Mouse (Mus musculus) forebrain, postnatal 0 days (tissue): ENCODE measurements at regions not wholly inside any gene's neighbourhood (a gene's known extent, or its start where the extent isn't known, plus 50 kb on each side); places are given as distances from the start of the nearest gene placed in this dataset.

Experiments used
- ATAC-seq: fragments of 200-750 bp; cut with Nextera tagmentation; 2 replicates; pipeline ENCODE4 v1.8.0; 2017; ENCODE audit warnings: mild to moderate bottlenecking, moderate library complexity
- DNase-seq: peaks from one replicate; pipeline ENCODE4 v3.0.0-alpha.2; 2015
- H3K27ac ChIP-seq: fragments of 300-500 bp; sonication (generic); 2 replicates; pipeline ENCODE4 v1.5.1; 2014; ENCODE audit warnings: low read depth, mild to moderate bottlenecking, antibody characterized with exemption, low read length, moderate library complexity, mixed read lengths
- H3K27me3 ChIP-seq: fragments of 300-500 bp; sonication (generic); 2 replicates; pipeline ENCODE4 v1.6.1; 2014; ENCODE audit warnings: mild to moderate bottlenecking, low read length, mixed read lengths; ENCODE audit not compliant: insufficient read depth
- H3K36me3 ChIP-seq: fragments of 300-500 bp; sonication (generic); 2 replicates; pipeline ENCODE4 v1.6.1; 2014; ENCODE audit warnings: mild to moderate bottlenecking, moderate library complexity; ENCODE audit not compliant: insufficient read depth
- H3K4me1 ChIP-seq: fragments of 300-500 bp; sonication (generic); 2 replicates; pipeline ENCODE4 v1.6.1; 2014; ENCODE audit warnings: antibody characterized with exemption; ENCODE audit not compliant: insufficient read depth
- H3K4me2 ChIP-seq: fragments of 300-500 bp; sonication (generic); 2 replicates; pipeline ENCODE4 v1.6.1; 2014; ENCODE audit warnings: low read depth, mild to moderate bottlenecking, moderate library complexity
- H3K4me3 ChIP-seq: fragments of 300-500 bp; sonication (generic); 2 replicates; pipeline ENCODE4 v1.5.1; 2014; ENCODE audit warnings: low read depth, low read length, mixed read lengths
- H3K9ac ChIP-seq: fragments of 300-500 bp; sonication (generic); 2 replicates; pipeline ENCODE4 v1.6.1; 2014; ENCODE audit warnings: mild to moderate bottlenecking
- H3K9me3 ChIP-seq: fragments of 300-500 bp; sonication (generic); 2 replicates; pipeline ENCODE4 v1.6.1; 2016; ENCODE audit warnings: low read length
- CTCF ChIP-seq: sonication (generic); IDR thresholded peaks from 2 replicates; pipeline ENCODE4 v1.5.1; 2016; ENCODE audit warnings: antibody characterized with exemption, control low read depth, low read depth
- WGBS: fragments of 180-500 bp; shearing (Covaris S2); extraction: QIAGEN DNeasy Blood & Tissue Kit; methylation state at CpG from one replicate; pipeline ENCODE4 v1.1.7; 2014; 5-methylcytosine and 5-hydroxymethylcytosine counted together

- ATAC-seq (no peak), DNase-seq (peak; percentile 70)
- Histone ChIP-seq H3K27ac (no peak overlapping the region), H3K27me3 (no peaks in the 10 kb centered on the region), H3K4me2 (no peak overlapping the region), H3K4me3 (no peak overlapping the region), H3K4me1 (no peaks in the 10 kb centered on the region), H3K36me3 (no peaks in the 10 kb centered on the region), H3K9me3 (no peaks in the 10 kb centered on the region), H3K9ac (no peak overlapping the region)
- TF ChIP-seq CTCF = peak; percentile 53
- WGBS = 54% methylated on average over 7 of the region's 7 CpGs
Measured at GRCm38 (mm10) chr12:91932490-91933361, 83.8 kb upstream of the Sel1l start.

GRCm38 (mm10) chr12:91931586-91931985 is 82.6 kb upstream of the Sel1l start:
- no peak overlapping the region for H3K4me2 ChIP-seq
- no peak for TF ChIP-seq CTCF
- DNase-seq (no peak), ATAC-seq (no peak)
- H3K27ac ChIP-seq = no peak overlapping the region
- no peaks in the 10 kb centered on the region for H3K4me1 ChIP-seq
- no peaks in the 10 kb centered on the region for H3K36me3 ChIP-seq
- WGBS = 91% methylated on average over 6 of the region's 6 CpGs
- H3K9ac ChIP-seq = no peak overlapping the region
- H3K4me3 ChIP-seq = no peak overlapping the region
- no peaks in the 10 kb centered on the region for H3K9me3 ChIP-seq
- no peaks in the 10 kb centered on the region for H3K27me3 ChIP-seq

- Histone ChIP-seq H3K4me1 (no peaks in the 10 kb centered on the region), H3K36me3 (no peaks in the 10 kb centered on the region), H3K9ac (no peak overlapping the region), H3K4me3 (no peak overlapping the region), H3K27me3 (no peaks in the 10 kb centered on the region), H3K27ac (no peak overlapping the region), H3K4me2 (no peak overlapping the region), H3K9me3 (no peaks in the 10 kb centered on the region)
- ATAC-seq = no peak
- WGBS = 71% methylated on average over 7 of the region's 7 CpGs
- TF ChIP-seq CTCF = no peak
- DNase-seq = no peak
Measured at GRCm38 (mm10) chr12:91929386-91930054, 80.6 kb upstream of the Sel1l start.

- Histone ChIP-seq H3K36me3 (no peaks in the 10 kb centered on the region), H3K4me2 (no peak overlapping the region), H3K27ac (no peak overlapping the region), H3K9me3 (no peaks in the 10 kb centered on the region), H3K4me3 (no peak overlapping the region), H3K4me1 (no peaks in the 10 kb centered on the region), H3K9ac (no peak overlapping the region), H3K27me3 (no peaks in the 10 kb centered on the region)
- DNase-seq (no peak), ATAC-seq (no peak)
- no peak for TF ChIP-seq CTCF
- WGBS = 75% methylated on average over 6 of the region's 6 CpGs
Measured at GRCm38 (mm10) chr12:91927576-91927975, 78.6 kb upstream of the Sel1l start.

- Histone ChIP-seq H3K4me1 (no peaks in the 10 kb centered on the region), H3K9ac (no peak overlapping the region), H3K27me3 (no peaks in the 10 kb centered on the region), H3K4me2 (no peak overlapping the region), H3K4me3 (no peak overlapping the region), H3K36me3 (no peaks in the 10 kb centered on the region), H3K9me3 (no peaks in the 10 kb centered on the region), H3K27ac (no peak overlapping the region)
- DNase-seq (no peak), ATAC-seq (no peak)
- no peak for TF ChIP-seq CTCF
- 88% methylated on average over 3 of the region's 3 CpGs for WGBS
Measured at GRCm38 (mm10) chr12:91915486-91915885, 66.5 kb upstream of the Sel1l start.

GRCm38 (mm10) chr12:91910529-91910928 is 61.6 kb upstream of the Sel1l start:
- Histone ChIP-seq H3K4me2 (no peak overlapping the region), H3K4me3 (no peak overlapping the region), H3K36me3 (no peaks in the 10 kb centered on the region), H3K4me1 (no peaks in the 10 kb centered on the region), H3K27ac (no peak overlapping the region), H3K9ac (no peak overlapping the region), H3K9me3 (no peaks in the 10 kb centered on the region), H3K27me3 (no peaks in the 10 kb centered on the region)
- ATAC-seq (no peak), DNase-seq (no peak)
- TF ChIP-seq CTCF = no peak
- 72% methylated on average over 8 of the region's 8 CpGs for WGBS
